Mouse (Mus musculus): ENCODE measurements around the gene Tmem94. TPM values are rescaled to one million over a fixed set of nuclear protein-coding genes. Genes with fewer than 3 reads are reported as not detected.

Gene Tmem94
- total RNA-seq, 4 experiments from 2014 or later = 58.1 to 66.3 (median 62.9) TPM

Small RNA genes lying within 50 kb of the gene (microRNA-seq; reads per million reads assigned to microRNA genes)
- 1.7 to 2.0 reads per million in 2 experiments for gene Mir5621

Other genes starting within 250 kb of the Tmem94 start
- 100 to 1,000 TPM; 262 to 316 (median 290) TPM for gene Sumo2, start 229.2 kb upstream of the Tmem94 start, total RNA-seq (2022)
- 10 to 100 TPM; 43.9 to 49.4 (median 46.0) TPM for gene Nup85, start 201.0 kb upstream of the Tmem94 start, total RNA-seq (2022)
- gene Mrps7, start 161.5 kb upstream of the Tmem94 start, total RNA-seq (2022) = 10 to 100 TPM; 36.9 to 57.0 (median 48.4) TPM
- 10 to 100 TPM; 73.8 to 92.9 (median 89.0) TPM for gene Gga3, start 161.4 kb upstream of the Tmem94 start, total RNA-seq (2022)
- 10 to 100 TPM; 13.9 to 22.0 (median 17.6) TPM for gene Mif4gd, start 152.5 kb upstream of the Tmem94 start, total RNA-seq (2022)
- gene Slc25a19, start 137.1 kb upstream of the Tmem94 start, total RNA-seq (2022) = 10 to 100 TPM; 54.5 to 62.2 (median 58.5) TPM
- gene Grb2, start 56.8 kb upstream of the Tmem94 start, total RNA-seq (2022) = 100 to 1,000 TPM; 206 to 217 (median 212) TPM
- 10 to 100 TPM; 18.2 to 18.9 (median 18.4) TPM for gene Caskin2, start 48.2 kb downstream of the Tmem94 start, total RNA-seq (2022)
- 10 to 100 TPM; 12.4 to 17.1 (median 14.5) TPM for gene Tsen54, start 49.3 kb downstream of the Tmem94 start, total RNA-seq (2022)
- gene Llgl2, start 58.6 kb downstream of the Tmem94 start, total RNA-seq (2022) = 1 to 10 TPM; 2.5 to 5.2 (median 4.6) TPM
- under 1 TPM; 0.07 to 0.89 (median 0.57) TPM for gene Myo15b, start 93.0 kb downstream of the Tmem94 start, total RNA-seq (2022)
- gene Smim5, start 134.5 kb downstream of the Tmem94 start, total RNA-seq (2022) = 1 to 10 TPM in 1 of 4 experiments, under 1 TPM in 2, not detected in 1; 0.78 to 1.6 (median 0.95) TPM
- gene Smim6, start 146.6 kb downstream of the Tmem94 start, total RNA-seq (2022) = not detected
- gene Sap30bp, start 167.8 kb downstream of the Tmem94 start, total RNA-seq (2022) = 10 to 100 TPM; 42.0 to 61.0 (median 55.7) TPM
- gene Recql5, start 168.0 kb downstream of the Tmem94 start, total RNA-seq (2022) = 10 to 100 TPM; 23.5 to 33.0 (median 25.2) TPM
- 10 to 100 TPM in 3 of 4 experiments, 1 to 10 TPM in 1; 9.4 to 13.4 (median 11.3) TPM for gene Itgb4, start 209.3 kb downstream of the Tmem94 start, total RNA-seq (2022)
- 10 to 100 TPM; 16.1 to 19.7 (median 18.6) TPM for gene Galk1, start 247.3 kb downstream of the Tmem94 start, total RNA-seq (2022)